Mouse (Mus musculus) ES-Bruce4 (cell line): ENCODE results near the gene Zfp617.

ENCODE experiments used
- CTCF ChIP-seq: IDR thresholded peaks from one replicate; pipeline ENCODE4 v1.8.1; 2011; ENCODE audit warnings: low read depth, low read length
- POLR2A ChIP-seq: IDR thresholded peaks from one replicate; pipeline ENCODE4 v1.8.1; 2011; ENCODE audit warnings: low read length; ENCODE audit not compliant: insufficient read depth

DNA sequence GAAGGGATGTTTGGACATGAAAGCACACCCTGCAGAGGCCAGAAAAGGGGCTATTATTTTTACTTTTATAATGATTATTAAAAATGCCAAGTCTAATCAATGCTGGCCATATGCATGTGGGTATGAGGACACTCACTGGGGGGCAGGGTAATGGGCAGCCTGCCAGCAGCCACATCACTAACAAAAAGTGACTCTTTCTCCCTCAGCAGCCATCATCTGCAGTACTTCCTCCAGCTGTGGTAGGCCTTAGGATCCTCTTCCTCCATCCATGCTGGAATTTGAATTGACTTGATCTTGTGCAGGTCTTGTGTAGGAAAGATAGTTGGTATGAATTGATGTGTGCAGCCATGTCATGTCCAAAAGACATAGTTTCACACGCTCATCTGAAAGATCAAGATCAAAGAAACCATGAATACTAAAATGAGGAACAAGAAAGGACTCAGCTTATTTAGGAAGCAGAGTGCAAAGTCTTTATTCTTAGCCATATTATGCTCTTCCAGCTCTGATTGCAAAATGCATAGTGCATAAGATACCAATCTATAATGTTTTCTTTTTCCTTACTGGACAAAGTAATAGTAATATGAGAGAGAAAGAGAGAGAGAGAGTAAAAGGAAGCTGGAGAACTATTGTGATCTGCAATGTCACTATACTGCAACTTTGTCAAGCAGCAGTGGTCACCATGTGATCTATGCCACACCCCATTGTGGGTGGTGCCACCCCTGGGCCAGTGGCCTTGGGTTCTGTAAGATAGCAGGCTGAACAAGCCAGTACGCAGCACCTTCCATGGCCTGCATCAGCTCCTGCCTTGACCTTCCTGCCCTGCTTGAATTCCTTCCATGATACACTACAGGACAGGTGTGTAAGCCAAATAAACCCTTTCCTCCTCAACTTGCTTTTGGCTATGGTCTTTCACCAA lies 32.1 kb downstream of the Zfp617 start:
- TF ChIP-seq CTCF (no peak), POLR2A (no peak)
